Mouse (Mus musculus): ENCODE data around the gene Kdm4c. TPM values are rescaled to one million over a fixed set of nuclear protein-coding genes. Genes with fewer than 3 reads are reported as not detected.
"Not testable (repeated sequence)": the region's sequence is repeated elsewhere in the genome, so short reads cannot be mapped to it uniquely, and the experiment has no call there.

Kdm4c gene
- polyA plus RNA-seq (2014; fragmentation: Nextera tagmentation; extraction: Ambion mirVana), result 13.9 and 15.8 TPM in 2 replicates

- DNase-seq (ENCODE audit: low spot score, missing footprints), result no peak
- Histone ChIP-seq H3K4me1 (ENCODE audit: control insufficient read depth, insufficient read depth, low read length) (no peaks in the 10 kb centered on the region), H3K4me2 (no peak within 1 kb of the TSS), H3K36me3 (ENCODE audit: control insufficient read depth, insufficient read depth, low read length) (no peaks in the 10 kb centered on the region), H3K4me3 (ENCODE audit: low read depth, low read length) (no peak within 1 kb of the TSS), H3K9ac (ENCODE audit: low read length) (no peak within 1 kb of the TSS), H3K9me3 (ENCODE audit: control insufficient read depth, low read length) (no peaks in the 10 kb centered on the region), H3K27me3 (ENCODE audit: control insufficient read depth, insufficient read depth, low read length) (no peaks in the 10 kb centered on the region), H3K27ac (ENCODE audit: low read depth, low read length) (no peak within 1 kb of the TSS)
- 79% methylated on average over 1 of the region's 1 CpGs for WGBS
- ATAC-seq (ENCODE audit: low FRiP score), result no peak
These were observed at the start of gene Kdm4c for GRCm38 (mm10) chr4:74242176-74242575. Gene Kdm4c, plus strand, starts transcription at chr4:74242497.

- no peaks in the 10 kb centered on the region for H3K9me3 ChIP-seq (ENCODE audit: control insufficient read depth, low read length)
- no peaks in the 10 kb centered on the region for H3K4me1 ChIP-seq (ENCODE audit: control insufficient read depth, insufficient read depth, low read length)
- no peak overlapping the region for H3K4me2 ChIP-seq
- no peaks in the 10 kb centered on the region for H3K27me3 ChIP-seq (ENCODE audit: control insufficient read depth, insufficient read depth, low read length)
- no peak for ATAC-seq (ENCODE audit: low FRiP score)
- no peak overlapping the region for H3K4me3 ChIP-seq (ENCODE audit: low read depth, low read length)
- no peaks in the 10 kb centered on the region for H3K36me3 ChIP-seq (ENCODE audit: control insufficient read depth, insufficient read depth, low read length)
- DNase-seq (ENCODE audit: low spot score, missing footprints), result no peak
- H3K27ac ChIP-seq (ENCODE audit: low read depth, low read length), result no peak overlapping the region
- no peak overlapping the region for H3K9ac ChIP-seq (ENCODE audit: low read length)
These were observed 41.0 kb upstream of the Kdm4c start for GRCm38 (mm10) chr4:74201281-74201811.

- H3K36me3 ChIP-seq (ENCODE audit: control insufficient read depth, insufficient read depth, low read length); H3K9ac ChIP-seq (ENCODE audit: low read length); H3K27me3 ChIP-seq (ENCODE audit: control insufficient read depth, insufficient read depth, low read length); H3K27ac ChIP-seq (ENCODE audit: low read depth, low read length); H3K9me3 ChIP-seq (ENCODE audit: control insufficient read depth, low read length); H3K4me2 ChIP-seq; DNase-seq (ENCODE audit: low spot score, missing footprints); H3K4me3 ChIP-seq (ENCODE audit: low read depth, low read length); ATAC-seq (ENCODE audit: low FRiP score); H3K4me1 ChIP-seq (ENCODE audit: control insufficient read depth, insufficient read depth, low read length): not testable (repeated sequence)
- WGBS, result 90% methylated on average over 1 of the region's 1 CpGs
These were observed 20.5 kb upstream of the Kdm4c start for GRCm38 (mm10) chr4:74221780-74222179.

- H3K9me3 ChIP-seq (ENCODE audit: control insufficient read depth, low read length), result no peaks in the 10 kb centered on the region
- no peaks in the 10 kb centered on the region for H3K36me3 ChIP-seq (ENCODE audit: control insufficient read depth, insufficient read depth, low read length)
- 46% methylated on average over 3 of the region's 3 CpGs for WGBS
- ATAC-seq (ENCODE audit: low FRiP score) (no peak), DNase-seq (ENCODE audit: low spot score, missing footprints) (peak; percentile 85)
- no peaks in the 10 kb centered on the region for H3K4me1 ChIP-seq (ENCODE audit: control insufficient read depth, insufficient read depth, low read length)
- H3K4me3 ChIP-seq (ENCODE audit: low read depth, low read length), result no peak overlapping the region
- no peak overlapping the region for H3K27ac ChIP-seq (ENCODE audit: low read depth, low read length)
- H3K9ac ChIP-seq (ENCODE audit: low read length), result no peak overlapping the region
- no peak overlapping the region for H3K4me2 ChIP-seq
- no peaks in the 10 kb centered on the region for H3K27me3 ChIP-seq (ENCODE audit: control insufficient read depth, insufficient read depth, low read length)
These were observed 19.9 kb upstream of the Kdm4c start for GRCm38 (mm10) chr4:74222360-74222759.

- Histone ChIP-seq H3K4me1 (ENCODE audit: control insufficient read depth, insufficient read depth, low read length) (no peaks in the 10 kb centered on the region), H3K4me2 (no peak overlapping the region), H3K4me3 (ENCODE audit: low read depth, low read length) (no peak overlapping the region), H3K9ac (ENCODE audit: low read length) (no peak overlapping the region), H3K36me3 (ENCODE audit: control insufficient read depth, insufficient read depth, low read length) (no peaks in the 10 kb centered on the region), H3K27ac (ENCODE audit: low read depth, low read length) (no peak overlapping the region), H3K9me3 (ENCODE audit: control insufficient read depth, low read length) (no peaks in the 10 kb centered on the region), H3K27me3 (ENCODE audit: control insufficient read depth, insufficient read depth, low read length) (no peaks in the 10 kb centered on the region)
- ATAC-seq (ENCODE audit: low FRiP score), result no peak
- WGBS, result 76% methylated on average over 2 of the region's 2 CpGs
- DNase-seq (ENCODE audit: low spot score, missing footprints), result no peak
These were observed 18.1 kb upstream of the Kdm4c start for GRCm38 (mm10) chr4:74224210-74224609.

- no peak overlapping the region for H3K9ac ChIP-seq (ENCODE audit: low read length)
- no peak overlapping the region for H3K27ac ChIP-seq (ENCODE audit: low read depth, low read length)
- no peak overlapping the region for H3K4me2 ChIP-seq
- 70% methylated on average over 4 of the region's 4 CpGs for WGBS
- no peak overlapping the region for H3K4me3 ChIP-seq (ENCODE audit: low read depth, low read length)
- DNase-seq (ENCODE audit: low spot score, missing footprints), result no peak
- H3K9me3 ChIP-seq (ENCODE audit: control insufficient read depth, low read length), result no peaks in the 10 kb centered on the region
- peak; percentile 39 for ATAC-seq (ENCODE audit: low FRiP score)
- no peaks in the 10 kb centered on the region for H3K36me3 ChIP-seq (ENCODE audit: control insufficient read depth, insufficient read depth, low read length)
- no peaks in the 10 kb centered on the region for H3K27me3 ChIP-seq (ENCODE audit: control insufficient read depth, insufficient read depth, low read length)
- no peaks in the 10 kb centered on the region for H3K4me1 ChIP-seq (ENCODE audit: control insufficient read depth, insufficient read depth, low read length)
These were observed 11.3 kb upstream of the Kdm4c start for GRCm38 (mm10) chr4:74230994-74231393.

- DNase-seq (ENCODE audit: low spot score, missing footprints) (no peak), ATAC-seq (ENCODE audit: low FRiP score) (peak; percentile 42)
- H3K27ac ChIP-seq (ENCODE audit: low read depth, low read length), result no peak overlapping the region
- no peaks in the 10 kb centered on the region for H3K4me1 ChIP-seq (ENCODE audit: control insufficient read depth, insufficient read depth, low read length)
- no peaks in the 10 kb centered on the region for H3K9me3 ChIP-seq (ENCODE audit: control insufficient read depth, low read length)
- no peak overlapping the region for H3K9ac ChIP-seq (ENCODE audit: low read length)
- WGBS, result 71% methylated on average over 5 of the region's 5 CpGs
- H3K4me3 ChIP-seq (ENCODE audit: low read depth, low read length), result no peak overlapping the region
- H3K27me3 ChIP-seq (ENCODE audit: control insufficient read depth, insufficient read depth, low read length), result no peaks in the 10 kb centered on the region
- H3K36me3 ChIP-seq (ENCODE audit: control insufficient read depth, insufficient read depth, low read length), result no peaks in the 10 kb centered on the region
- no peak overlapping the region for H3K4me2 ChIP-seq
These were observed 10.9 kb upstream of the Kdm4c start for GRCm38 (mm10) chr4:74231405-74231804.

GRCm38 (mm10) chr4:74233534-74233933, 8.8 kb upstream of the Kdm4c start:
- Histone ChIP-seq H3K27ac (ENCODE audit: low read depth, low read length) (no peak overlapping the region), H3K27me3 (ENCODE audit: control insufficient read depth, insufficient read depth, low read length) (no peaks in the 10 kb centered on the region), H3K9ac (ENCODE audit: low read length) (no peak overlapping the region), H3K4me2 (no peak overlapping the region), H3K9me3 (ENCODE audit: control insufficient read depth, low read length) (no peaks in the 10 kb centered on the region), H3K36me3 (ENCODE audit: control insufficient read depth, insufficient read depth, low read length) (no peaks in the 10 kb centered on the region), H3K4me1 (ENCODE audit: control insufficient read depth, insufficient read depth, low read length) (no peaks in the 10 kb centered on the region), H3K4me3 (ENCODE audit: low read depth, low read length) (no peak overlapping the region)
- ATAC-seq (ENCODE audit: low FRiP score), result no peak
- DNase-seq (ENCODE audit: low spot score, missing footprints), result no peak
- WGBS, result 91% methylated on average over 3 of the region's 3 CpGs

- Histone ChIP-seq H3K9ac (ENCODE audit: low read length) (peak overlapping the region; percentile 85), H3K4me2 (peak overlapping the region; percentile 73), H3K27ac (ENCODE audit: low read depth, low read length) (peak overlapping the region; percentile 79), H3K4me3 (ENCODE audit: low read depth, low read length) (peak overlapping the region; percentile 81), H3K9me3 (ENCODE audit: control insufficient read depth, low read length) (no peaks in the 10 kb centered on the region), H3K27me3 (ENCODE audit: control insufficient read depth, insufficient read depth, low read length) (no peaks in the 10 kb centered on the region), H3K4me1 (ENCODE audit: control insufficient read depth, insufficient read depth, low read length) (no peaks in the 10 kb centered on the region; the same call in 1 of the 2 replicates), H3K36me3 (ENCODE audit: control insufficient read depth, insufficient read depth, low read length) (no peaks in the 10 kb centered on the region)
- ATAC-seq (ENCODE audit: low FRiP score) (peak; percentile 98), DNase-seq (ENCODE audit: low spot score, missing footprints) (peak; percentile 99)
- under 1% methylated on average over 66 of the region's 68 CpGs for WGBS
These were observed 9.3 kb downstream of the Kdm4c start for GRCm38 (mm10) chr4:74251348-74252244.
